Comparison of ENCODE assay signal across 8 mouse cellular contexts in the genomic region with DNA sequence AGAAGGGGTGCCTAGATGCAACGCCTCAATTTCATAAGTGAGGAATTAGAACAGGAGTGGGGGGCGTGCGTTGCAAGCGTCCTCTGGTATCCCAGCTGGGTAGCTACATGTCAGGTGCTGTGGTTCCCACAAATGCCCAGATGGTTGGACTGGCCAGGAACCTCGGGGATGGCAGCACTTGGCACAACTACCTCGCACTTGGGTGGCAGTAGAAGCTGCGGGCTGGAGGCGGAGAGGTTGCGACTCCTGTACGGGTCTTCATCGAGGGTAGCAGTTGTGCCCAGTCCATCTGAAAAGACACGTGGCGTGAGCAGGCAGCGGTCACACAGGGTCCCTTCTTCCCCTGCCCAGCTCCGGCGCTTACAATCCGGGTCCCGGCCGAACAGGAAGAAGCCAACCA. TPM values are rescaled to one million over a fixed set of nuclear protein-coding genes. Genes with fewer than 3 reads are reported as not detected.
DNase-seq lines count a peak whose midpoint lies in the region; ATAC-seq lines count a peak whose summit lies in the region.

No protein-coding gene starts in this region.

- peak; percentile 29 for DNase-seq in cerebellum, adult 11 months
- no peak for DNase-seq in lung, postnatal 10 days
- DNase-seq in layer of hippocampus, adult 11-12 months (ENCODE audit: low spot score), result no peak
- DNase-seq in right cerebral cortex, postnatal 4 days, result no peak

- peak overlapping the region; percentile 60 for H3K9ac ChIP-seq in lung, embryonic 16.5 days (ENCODE audit: low read length)
- H3K9ac ChIP-seq in intestine, embryonic 15.5 days, result peak overlapping the region; percentile 65
- H3K9ac ChIP-seq in neural tube, embryonic 15.5 days (replicated peaks), result peak overlapping the region; percentile 22; the same call in 1 of the 2 replicates

- 8% methylated on average over 19 of the region's 19 CpGs for WGBS in lung, embryonic 16.5 days
- 11% methylated on average over 19 of the region's 19 CpGs for WGBS in intestine, embryonic 15.5 days
- 17% methylated on average over 19 of the region's 19 CpGs for WGBS in neural tube, embryonic 15.5 days

- ATAC-seq in cerebellum, adult (ENCODE audit: insufficient number of reproducible peaks, low FRiP score, low TSS enrichment), result no peak
- ATAC-seq in lung, embryonic 16.5 days (ENCODE audit: low read depth), result no peak
- no peak for ATAC-seq in intestine, embryonic 15.5 days
- ATAC-seq in neural tube, embryonic 15.5 days (ENCODE audit: low FRiP score), result no peak

- H3K36me3 ChIP-seq in lung, embryonic 16.5 days (ENCODE audit: control insufficient read depth, insufficient read depth, low read length), result no peaks in the 10 kb centered on the region
- H3K36me3 ChIP-seq in intestine, embryonic 15.5 days, result no peaks in the 10 kb centered on the region; the same call in 1 of the 2 replicates
- no peaks in the 10 kb centered on the region for H3K36me3 ChIP-seq in neural tube, embryonic 15.5 days

- H3K27ac ChIP-seq in lung, embryonic 16.5 days (ENCODE audit: low read length), result peak overlapping the region; percentile 61; the same call in 1 of the 2 replicates
- H3K27ac ChIP-seq in intestine, embryonic 15.5 days, result 0 out of 2 replicates have a peak overlapping the region, but pooled peaks have one; percentile 56
- H3K27ac ChIP-seq in neural tube, embryonic 15.5 days (replicated peaks), result no peak overlapping the region

- H3K4me3 ChIP-seq in lung, embryonic 16.5 days (ENCODE audit: low read length), result peak overlapping the region; percentile 45
- peak overlapping the region; percentile 52 for H3K4me3 ChIP-seq in intestine, embryonic 15.5 days (replicated peaks)
- H3K4me3 ChIP-seq in neural tube, embryonic 15.5 days (replicated peaks), result peak overlapping the region; percentile 32

- H3K27me3 ChIP-seq in lung, embryonic 16.5 days (ENCODE audit: control insufficient read depth, insufficient read depth, low read depth, low read length), result peaks cover 23% of the 10 kb centered on the region
- H3K27me3 ChIP-seq in intestine, embryonic 15.5 days (replicated peaks), result peaks cover 10% of the 10 kb centered on the region; the same call in 1 of the 2 replicates
- peaks cover 35% of the 10 kb centered on the region for H3K27me3 ChIP-seq in neural tube, embryonic 15.5 days (replicated peaks)

- H3K9me3 ChIP-seq in lung, embryonic 16.5 days (ENCODE audit: control insufficient read depth, low read length), result no peaks in the 10 kb centered on the region
- H3K9me3 ChIP-seq in intestine, embryonic 15.5 days, result no peaks in the 10 kb centered on the region
- no peaks in the 10 kb centered on the region for H3K9me3 ChIP-seq in neural tube, embryonic 15.5 days (replicated peaks)

- peaks cover 21% of the 10 kb centered on the region for H3K4me1 ChIP-seq in lung, embryonic 16.5 days (replicated peaks; ENCODE audit: control insufficient read depth, insufficient read depth, low read length)
- H3K4me1 ChIP-seq in intestine, embryonic 15.5 days (replicated peaks), result peaks cover 36% of the 10 kb centered on the region
- peaks cover 48% of the 10 kb centered on the region for H3K4me1 ChIP-seq in neural tube, embryonic 15.5 days

- H3K4me2 ChIP-seq in lung, embryonic 16.5 days (ENCODE audit: low read depth, low read length), result peak overlapping the region; percentile 56
- H3K4me2 ChIP-seq in intestine, embryonic 15.5 days (replicated peaks), result peak overlapping the region; percentile 87
- H3K4me2 ChIP-seq in neural tube, embryonic 15.5 days, result peak overlapping the region; percentile 58

RNA-seq across cellular contexts. Expression of a gene that starts 4.1 kb away (rescaled TPM):
- polyA plus RNA-seq in lung, embryonic 16.5 days (2015; fragmentation: Nextera tagmentation; extraction: Ambion mirVana), result 22.0 and 24.5 TPM in 2 replicates
- 41.6 and 45.8 TPM in 2 replicates for polyA plus RNA-seq in intestine, embryonic 15.5 days (2015; fragmentation: Nextera tagmentation; extraction: Ambion mirVana)
- 39.1 and 39.7 TPM in 2 replicates for polyA plus RNA-seq in neural tube, embryonic 15.5 days (2015; fragmentation: Nextera tagmentation; extraction: Ambion mirVana)

RNA-seq across cellular contexts. Expression of a gene that starts 4.3 kb away (rescaled TPM):
- 20.4 and 20.9 TPM in 2 replicates for polyA plus RNA-seq in lung, embryonic 16.5 days (2015; fragmentation: Nextera tagmentation; extraction: Ambion mirVana)
- polyA plus RNA-seq in intestine, embryonic 15.5 days (2015; fragmentation: Nextera tagmentation; extraction: Ambion mirVana), result 10.0 and 11.8 TPM in 2 replicates
- polyA plus RNA-seq in neural tube, embryonic 15.5 days (2015; fragmentation: Nextera tagmentation; extraction: Ambion mirVana), result 0.95 and 2.5 TPM in 2 replicates

RNA-seq across cellular contexts. Expression of a gene that starts 12.0 kb away (rescaled TPM):
- polyA plus RNA-seq in lung, embryonic 16.5 days (2015; fragmentation: Nextera tagmentation; extraction: Ambion mirVana), result 2.5 and 4.9 TPM in 2 replicates
- 2.9 and 3.0 TPM in 2 replicates for polyA plus RNA-seq in intestine, embryonic 15.5 days (2015; fragmentation: Nextera tagmentation; extraction: Ambion mirVana)
- polyA plus RNA-seq in neural tube, embryonic 15.5 days (2015; fragmentation: Nextera tagmentation; extraction: Ambion mirVana), result 7.1 and 8.0 TPM in 2 replicates

RNA-seq across cellular contexts. Expression of a gene that starts 30.7 kb away (rescaled TPM):
- 8.9 and 11.0 TPM in 2 replicates for polyA plus RNA-seq in lung, embryonic 16.5 days (2015; fragmentation: Nextera tagmentation; extraction: Ambion mirVana)
- 19.4 and 21.3 TPM in 2 replicates for polyA plus RNA-seq in intestine, embryonic 15.5 days (2015; fragmentation: Nextera tagmentation; extraction: Ambion mirVana)
- polyA plus RNA-seq in neural tube, embryonic 15.5 days (2015; fragmentation: Nextera tagmentation; extraction: Ambion mirVana), result 134 and 169 TPM in 2 replicates
